In genomic region chr2:29622126-29623005, GRCm38 (mm10) we compare ENCODE assay signal across 14 mouse cellular contexts. TPM values are rescaled to one million over a fixed set of nuclear protein-coding genes. Genes with fewer than 3 reads are reported as not detected.
DNase-seq lines count a peak whose midpoint lies in the region; ATAC-seq lines count a peak whose summit lies in the region.
"Had no signal": no experiment of that assay in that cellular context is flagged by ENCODE, and none has a peak within 500 bp of the region (broad histone marks: within the 10 kb centered on the region; RNA-seq: fewer than 3 reads in every experiment).

No protein-coding gene starts in this region.

- 82% methylated on average over 10 of the region's 10 CpGs for WGBS in embryonic facial prominence, embryonic 12.5 days
- 90% methylated on average over 10 of the region's 10 CpGs for WGBS in embryonic facial prominence, embryonic 10.5 days
- WGBS in liver, embryonic 12.5 days (ENCODE audit: insufficient replicate concordance): 75% methylated on average over 10 of the region's 10 CpGs
- 76% methylated on average over 10 of the region's 10 CpGs for WGBS in liver, embryonic 11.5 days
- 83% methylated on average over 10 of the region's 10 CpGs for WGBS in limb, embryonic 10.5 days

- ATAC-seq in embryonic facial prominence, embryonic 12.5 days (ENCODE audit: insufficient number of reproducible peaks, insufficient read depth, low FRiP score, low TSS enrichment): no peak
- ATAC-seq in liver, embryonic 12.5 days: no peak
- ATAC-seq in liver, embryonic 11.5 days (replicated peaks; ENCODE audit: low FRiP score): no peak
- ATAC-seq: midbrain, embryonic 15.5 days had no signal

- no peak for DNase-seq in embryonic facial prominence, embryonic 10.5 days (ENCODE audit: low spot score)
- no peak for DNase-seq in liver, embryonic 11.5 days (ENCODE audit: low spot score)
- DNase-seq in splenic B cell, adult 2 months (ENCODE audit: low read depth, low spot score): peak; percentile 59
- DNase-seq in limb, embryonic 10.5 days (ENCODE audit: low spot score): no peak
- DNase-seq in left cerebral cortex, postnatal 4 days: no peak
- DNase-seq: adrenal gland, adult 8-10 months; gastrocnemius, postnatal 25 days; kidney, postnatal 36 days had no signal

- no peak overlapping the region for H3K4me2 ChIP-seq in embryonic facial prominence, embryonic 12.5 days (replicated peaks)
- peak overlapping the region; percentile 89; the same call in 1 of the 2 replicates for H3K4me2 ChIP-seq in liver, embryonic 12.5 days
- no peak overlapping the region for H3K4me2 ChIP-seq in liver, embryonic 11.5 days
- H3K4me2 ChIP-seq: lung, embryonic 15.5 days had no signal

- H3K9ac ChIP-seq in embryonic facial prominence, embryonic 12.5 days: peak overlapping the region; percentile 10; the same call in 1 of the 2 replicates
- H3K9ac ChIP-seq in liver, embryonic 12.5 days: no peak overlapping the region
- H3K9ac ChIP-seq in liver, embryonic 11.5 days (ENCODE audit: low read depth, low read length): no peak overlapping the region
- H3K9ac ChIP-seq: hindbrain, embryonic 15.5 days; lung, embryonic 15.5 days had no signal

- H3K4me1 ChIP-seq in embryonic facial prominence, embryonic 12.5 days: peaks cover 17% of the 10 kb centered on the region
- peaks cover 26% of the 10 kb centered on the region for H3K4me1 ChIP-seq in embryonic facial prominence, embryonic 10.5 days
- peaks cover 72% of the 10 kb centered on the region for H3K4me1 ChIP-seq in liver, embryonic 12.5 days
- peaks cover 56% of the 10 kb centered on the region for H3K4me1 ChIP-seq in liver, embryonic 11.5 days (replicated peaks; ENCODE audit: control insufficient read depth, insufficient read depth, low read length)
- peaks cover 44% of the 10 kb centered on the region for H3K4me1 ChIP-seq in brown adipose tissue, adult 24 weeks (ENCODE audit: control insufficient read depth, insufficient read depth, insufficient read length, low read length)
- peaks cover 28% of the 10 kb centered on the region for H3K4me1 ChIP-seq in limb, embryonic 10.5 days

- intact Hi-C loops in left cerebral cortex, postnatal 4 days (cut with DNase I): no loop called here

- no peak overlapping the region for H3K4me3 ChIP-seq in embryonic facial prominence, embryonic 12.5 days
- no peak overlapping the region for H3K4me3 ChIP-seq in embryonic facial prominence, embryonic 10.5 days
- no peak overlapping the region for H3K4me3 ChIP-seq in liver, embryonic 12.5 days
- H3K4me3 ChIP-seq in liver, embryonic 11.5 days (ENCODE audit: low read depth, low read length): no peak overlapping the region
- no peak overlapping the region for H3K4me3 ChIP-seq in brown adipose tissue, adult 24 weeks (ENCODE audit: insufficient read depth, low read depth, low read length)
- H3K4me3 ChIP-seq in limb, embryonic 10.5 days: no peak overlapping the region
- H3K4me3 ChIP-seq: lung, embryonic 15.5 days had no signal

- no peaks in the 10 kb centered on the region for H3K27me3 ChIP-seq in embryonic facial prominence, embryonic 12.5 days
- H3K27me3 ChIP-seq in embryonic facial prominence, embryonic 10.5 days (replicated peaks; ENCODE audit: low read depth, poor library complexity, severe bottlenecking): no peaks in the 10 kb centered on the region
- no peaks in the 10 kb centered on the region for H3K27me3 ChIP-seq in liver, embryonic 12.5 days (replicated peaks)
- H3K27me3 ChIP-seq in liver, embryonic 11.5 days (replicated peaks; ENCODE audit: control insufficient read depth, insufficient read depth, low read length): no peaks in the 10 kb centered on the region
- no peaks in the 10 kb centered on the region for H3K27me3 ChIP-seq in splenic B cell, adult 2 months (ENCODE audit: control insufficient read depth, insufficient read depth, low read length, poor library complexity, severe bottlenecking)
- no peaks in the 10 kb centered on the region for H3K27me3 ChIP-seq in limb, embryonic 10.5 days (ENCODE audit: low read depth, poor library complexity, severe bottlenecking)
- H3K27me3 ChIP-seq: hindbrain, embryonic 15.5 days; lung, embryonic 15.5 days; midbrain, embryonic 15.5 days had no signal

- H3K9me3 ChIP-seq in embryonic facial prominence, embryonic 12.5 days: no peaks in the 10 kb centered on the region
- H3K9me3 ChIP-seq in embryonic facial prominence, embryonic 10.5 days: no peaks in the 10 kb centered on the region
- no peaks in the 10 kb centered on the region for H3K9me3 ChIP-seq in liver, embryonic 12.5 days (replicated peaks)
- no peaks in the 10 kb centered on the region for H3K9me3 ChIP-seq in liver, embryonic 11.5 days (ENCODE audit: control insufficient read depth, low read length)
- H3K9me3 ChIP-seq in limb, embryonic 10.5 days (replicated peaks): no peaks in the 10 kb centered on the region
- H3K9me3 ChIP-seq: hindbrain, embryonic 15.5 days; lung, embryonic 15.5 days; midbrain, embryonic 15.5 days had no signal

- no peak overlapping the region for H3K27ac ChIP-seq in embryonic facial prominence, embryonic 12.5 days
- no peak overlapping the region for H3K27ac ChIP-seq in embryonic facial prominence, embryonic 10.5 days (replicated peaks)
- H3K27ac ChIP-seq in liver, embryonic 12.5 days: no peak overlapping the region
- H3K27ac ChIP-seq in liver, embryonic 11.5 days (ENCODE audit: low read depth, low read length): no peak overlapping the region
- H3K27ac ChIP-seq in brown adipose tissue, adult 24 weeks (replicated peaks; ENCODE audit: low read depth, low read length): peak overlapping the region; percentile 40; the same call in 1 of the 2 replicates
- H3K27ac ChIP-seq in limb, embryonic 10.5 days: no peak overlapping the region
- H3K27ac ChIP-seq: hindbrain, embryonic 15.5 days; lung, embryonic 15.5 days; midbrain, embryonic 15.5 days had no signal

- H3K36me3 ChIP-seq in embryonic facial prominence, embryonic 12.5 days: no peaks in the 10 kb centered on the region
- peaks cover 11% of the 10 kb centered on the region for H3K36me3 ChIP-seq in embryonic facial prominence, embryonic 10.5 days (replicated peaks)
- H3K36me3 ChIP-seq in liver, embryonic 12.5 days: peaks cover 5% of the 10 kb centered on the region; the same call in 1 of the 2 replicates
- 0 out of 2 replicates have a peak, but pooled peaks cover 2% of the 10 kb centered on the region for H3K36me3 ChIP-seq in liver, embryonic 11.5 days (ENCODE audit: control insufficient read depth, insufficient read depth, low read length)
- no peaks in the 10 kb centered on the region for H3K36me3 ChIP-seq in splenic B cell, adult 2 months (ENCODE audit: control insufficient read depth, insufficient read depth, low read length, poor library complexity, severe bottlenecking)
- H3K36me3 ChIP-seq in limb, embryonic 10.5 days: peaks cover 32% of the 10 kb centered on the region
- H3K36me3 ChIP-seq: hindbrain, embryonic 15.5 days; lung, embryonic 15.5 days; midbrain, embryonic 15.5 days had no signal

RNA-seq across cellular contexts. Expression of gene Rapgef1, which starts 2.8 kb away (rescaled TPM):
- polyA plus RNA-seq in embryonic facial prominence, embryonic 12.5 days (2016; fragmentation: Nextera tagmentation; extraction: Ambion mirVana): 20.3 and 21.7 TPM in 2 replicates
- 16.5 and 17.3 TPM in 2 replicates for polyA plus RNA-seq in embryonic facial prominence, embryonic 10.5 days (2016; fragmentation: Nextera tagmentation; extraction: Ambion mirVana)
- polyA plus RNA-seq in liver, embryonic 12.5 days (2016; fragmentation: Nextera tagmentation; extraction: Ambion mirVana): 10.1 and 10.8 TPM in 2 replicates
- polyA plus RNA-seq in liver, embryonic 11.5 days (2014; fragmentation: Nextera tagmentation; extraction: Ambion mirVana): 15.2 and 16.5 TPM in 2 replicates
- 19.1 and 24.3 TPM in 2 replicates for polyA plus RNA-seq in brown adipose tissue, adult 24 weeks (2012; ENCODE audit: insufficient read depth, insufficient read length, missing spikeins)
- polyA plus RNA-seq in limb, embryonic 10.5 days (2016; fragmentation: Nextera tagmentation; extraction: Ambion mirVana): 17.2 and 18.1 TPM in 2 replicates
- total RNA-seq in left cerebral cortex, postnatal 4 days (2021): 100 to 1,000 TPM; 149 to 155 TPM
